Mouse (Mus musculus) C2C12 (cell line): ENCODE data around the gene Cyp4x1.

Source experiments
- CTCF ChIP-seq: IDR thresholded peaks from one replicate; pipeline ENCODE4 v1.5.1; 2011; ENCODE audit not compliant: control insufficient read depth, insufficient read depth, insufficient read length
- FOSL1 ChIP-seq: IDR thresholded peaks from one replicate; pipeline ENCODE4 v1.8.0; 2011; ENCODE audit warnings: mild to moderate bottlenecking, low read length; ENCODE audit not compliant: poor library complexity, insufficient read depth, severe bottlenecking
- MAX ChIP-seq: IDR thresholded peaks from one replicate; pipeline ENCODE4 v1.6.1; 2011; ENCODE audit warnings: mild to moderate bottlenecking, control low read depth
- MYOD1 ChIP-seq: IDR thresholded peaks from one replicate; pipeline ENCODE4 v1.6.1; 2011; ENCODE audit warnings: low read depth; ENCODE audit not compliant: control insufficient read depth, insufficient read length
- USF1 ChIP-seq: IDR thresholded peaks from one replicate; pipeline ENCODE4 v1.6.1; 2011; ENCODE audit warnings: low read depth, mild to moderate bottlenecking, control low read depth, moderate library complexity

DNA sequence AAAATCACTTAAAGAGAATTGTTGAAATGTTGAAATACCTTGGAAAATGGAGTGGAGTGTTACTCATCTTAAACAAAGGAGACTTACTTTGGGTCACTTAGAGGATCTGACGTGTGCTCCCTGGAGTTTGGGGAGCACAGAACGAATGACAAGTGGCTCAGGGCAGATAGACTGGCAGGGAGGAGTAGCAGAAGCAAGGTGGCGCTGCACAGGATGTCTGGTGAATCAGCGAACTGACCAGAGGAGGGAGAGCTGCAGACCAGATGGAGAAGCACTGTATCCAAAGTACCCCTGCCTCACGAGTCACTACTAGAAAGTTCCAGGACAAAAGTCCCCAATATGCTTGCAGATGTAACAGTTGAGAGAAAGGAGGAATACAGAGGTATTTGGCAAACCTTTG, 20.8 kb downstream of the Cyp4x1 start:
- no peak for TF ChIP-seq MAX
- TF ChIP-seq CTCF: no peak
- TF ChIP-seq FOSL1: no peak
- TF ChIP-seq USF1: no peak
- no peak for TF ChIP-seq MYOD1
